Mouse (Mus musculus) hindbrain, postnatal 0 days (tissue): ENCODE measurements around the gene Rgs6. TPM values are rescaled to one million over a fixed set of nuclear protein-coding genes. Genes with fewer than 3 reads are reported as not detected.

ENCODE experiments used
- ATAC-seq: fragments of 200-750 bp; cut with Nextera tagmentation; 2 replicates; pipeline ENCODE4 v1.8.0; 2017; ENCODE audit warnings: mild to moderate bottlenecking, moderate TSS enrichment, moderate library complexity
- DNase-seq: peaks from one replicate; pipeline ENCODE4 v3.0.0-alpha.2; 2015; ENCODE audit warnings: low spot score
- H3K27ac ChIP-seq: fragments of 300-500 bp; sonication (generic); 2 replicates; pipeline ENCODE4 v1.5.1; 2014; ENCODE audit warnings: mild to moderate bottlenecking
- H3K27me3 ChIP-seq: fragments of 300-500 bp; sonication (generic); 2 replicates; pipeline ENCODE4 v1.6.1; 2014; ENCODE audit warnings: low read length, mixed read lengths; ENCODE audit not compliant: insufficient read depth
- H3K36me3 ChIP-seq: fragments of 300-500 bp; sonication (generic); 2 replicates; pipeline ENCODE4 v1.6.1; 2014; ENCODE audit warnings: low read length, mixed read lengths; ENCODE audit not compliant: insufficient read depth
- H3K4me1 ChIP-seq: fragments of 300-500 bp; sonication (generic); 2 replicates; pipeline ENCODE4 v1.6.1; 2014; ENCODE audit warnings: antibody characterized with exemption, low read length, mixed read lengths; ENCODE audit not compliant: insufficient read depth
- H3K4me2 ChIP-seq: fragments of 300-500 bp; sonication (generic); 2 replicates; pipeline ENCODE4 v1.6.1; 2014; ENCODE audit warnings: low read depth, mild to moderate bottlenecking, low read length, moderate library complexity, mixed read lengths
- H3K4me3 ChIP-seq: fragments of 300-500 bp; sonication (generic); 2 replicates; pipeline ENCODE4 v1.5.1; 2014; ENCODE audit warnings: low read length
- H3K9ac ChIP-seq: fragments of 300-500 bp; sonication (generic); replicated peaks from 2 replicates; pipeline ENCODE4 v1.6.1; 2014; ENCODE audit warnings: mild to moderate bottlenecking, low read length, moderate library complexity, mixed read lengths
- H3K9me3 ChIP-seq: fragments of 300-500 bp; sonication (generic); 2 replicates; pipeline ENCODE4 v1.6.1; 2016; ENCODE audit warnings: low read length, mixed read lengths
- CTCF ChIP-seq: IDR thresholded peaks from 2 replicates; pipeline ENCODE4 v1.5.1; 2016; ENCODE audit warnings: antibody characterized with exemption, control low read depth, low read depth
- WGBS: fragments of 180-500 bp; shearing (Covaris S2); extraction: QIAGEN DNeasy Blood & Tissue Kit; methylation state at CpG from one replicate; pipeline ENCODE4 v1.1.7; 2014; 5-methylcytosine and 5-hydroxymethylcytosine counted together
- polyA plus RNA-seq: library from polyadenylated mRNA; unstranded; fragments of >200 nt; fragmentation: Nextera tagmentation; extraction: Ambion mirVana; gene quantifications from 2 replicates; pipeline ENCODE4 v1.2.1, GENCODE M21; 2015
- total RNA-seq: library from RNA; depleted of rRNA; stranded (reverse); fragments of >200 nt; gene quantifications from 2 replicates; pipeline ENCODE4 v1.2.3, GENCODE M21; 2014

The Rgs6 gene
- total and polyA plus RNA-seq, 2 experiments from 2014 or later, result 14.3 to 16.4 TPM

DNA sequence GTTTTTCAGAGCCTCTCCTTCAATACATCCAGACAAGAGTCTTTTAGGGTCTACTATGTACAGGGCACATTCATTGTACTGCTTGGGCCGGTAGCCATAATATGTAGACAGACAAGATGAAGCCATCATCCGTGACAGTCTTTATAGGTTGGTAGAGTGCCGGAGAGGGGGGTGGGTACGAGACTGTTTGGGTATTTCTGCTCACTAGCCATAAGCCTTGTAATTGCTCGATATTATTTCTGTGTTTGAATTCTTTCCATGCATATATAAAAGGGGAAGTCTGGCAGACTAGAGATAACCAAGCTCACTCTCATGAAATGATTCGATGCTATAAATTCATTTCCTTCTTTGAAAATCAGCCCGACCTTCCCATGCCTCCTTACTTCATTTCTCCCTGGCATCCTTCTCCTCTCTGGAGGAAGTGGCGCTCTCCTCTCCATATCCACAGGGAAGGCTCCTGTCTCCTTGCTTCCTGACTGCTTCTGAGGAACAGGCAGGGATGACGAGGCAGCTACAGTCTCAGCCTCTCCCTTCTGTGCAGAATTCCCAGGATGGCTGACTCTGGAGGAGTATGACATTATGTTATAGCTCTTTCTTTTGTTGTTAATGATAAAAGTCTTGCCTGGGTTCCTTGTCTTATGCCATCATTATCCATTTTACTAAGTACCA lies 416.1 kb downstream of the Rgs6 start:
- no peak overlapping the region for H3K27ac ChIP-seq
- no peak for TF ChIP-seq CTCF
- 67% methylated on average over 9 of the region's 9 CpGs for WGBS
- DNase-seq, result no peak
- ATAC-seq, result no peak
- no peaks in the 10 kb centered on the region for H3K4me1 ChIP-seq
- no peaks in the 10 kb centered on the region for H3K36me3 ChIP-seq
- H3K4me2 ChIP-seq, result no peak overlapping the region
- H3K27me3 ChIP-seq, result no peaks in the 10 kb centered on the region
- no peak overlapping the region for H3K9ac ChIP-seq
- no peak overlapping the region for H3K4me3 ChIP-seq
- H3K9me3 ChIP-seq, result no peaks in the 10 kb centered on the region

GRCm38 (mm10) chr12:83011056-83011565 lies 423.0 kb downstream of the Rgs6 start:
- Histone ChIP-seq H3K9ac (no peak overlapping the region), H3K27ac (no peak overlapping the region), H3K9me3 (no peaks in the 10 kb centered on the region), H3K4me2 (no peak overlapping the region), H3K36me3 (no peaks in the 10 kb centered on the region), H3K4me1 (no peaks in the 10 kb centered on the region), H3K27me3 (no peaks in the 10 kb centered on the region), H3K4me3 (no peak overlapping the region)
- TF ChIP-seq CTCF, result no peak
- 88% methylated on average over 4 of the region's 4 CpGs for WGBS
- DNase-seq (no peak), ATAC-seq (no peak)

DNA sequence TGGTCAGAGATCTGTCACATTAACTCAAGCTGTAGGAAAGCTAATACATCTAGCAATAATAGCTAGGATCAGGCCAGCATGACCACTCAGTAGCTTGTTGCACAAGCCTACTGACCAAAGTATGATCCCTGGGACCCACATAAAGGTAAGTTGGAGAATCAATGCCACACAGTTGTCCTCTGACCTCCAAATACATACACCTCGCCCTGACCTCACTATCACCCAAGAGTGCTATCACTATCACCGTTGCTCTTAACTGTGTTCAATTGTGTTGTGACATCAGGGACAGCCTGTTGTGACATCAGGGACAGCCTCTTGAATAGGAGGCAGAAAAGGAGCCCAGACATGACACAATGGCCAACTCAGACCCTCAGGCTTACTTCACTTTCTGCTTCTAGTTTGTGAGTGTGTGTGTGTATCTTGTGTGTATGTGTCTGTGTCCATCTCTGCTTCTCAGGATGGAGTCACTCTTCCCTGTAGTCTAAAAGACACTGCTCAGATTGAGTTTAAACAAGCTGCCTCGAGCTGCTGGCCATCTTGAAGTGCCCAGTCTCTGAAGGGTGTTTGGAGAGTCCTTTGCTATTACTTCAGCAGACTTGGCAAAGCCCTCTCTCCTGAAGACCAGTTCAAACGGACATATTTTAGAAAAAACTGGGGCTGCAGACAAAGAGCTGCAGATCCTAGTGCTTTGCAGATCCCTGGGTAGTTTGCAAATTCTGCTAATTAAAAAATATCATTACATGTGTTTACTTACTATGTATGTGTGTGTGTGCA lies 426.0 kb downstream of the Rgs6 start:
- H3K4me2 ChIP-seq, result no peak overlapping the region
- no peak overlapping the region for H3K27ac ChIP-seq
- H3K9me3 ChIP-seq, result no peaks in the 10 kb centered on the region
- H3K4me1 ChIP-seq, result no peaks in the 10 kb centered on the region
- ATAC-seq, result no peak
- no peak for TF ChIP-seq CTCF
- DNase-seq, result no peak
- H3K4me3 ChIP-seq, result no peak overlapping the region
- H3K36me3 ChIP-seq, result no peaks in the 10 kb centered on the region
- H3K9ac ChIP-seq, result no peak overlapping the region
- WGBS, result 73% methylated on average over 4 of the region's 4 CpGs
- H3K27me3 ChIP-seq, result no peaks in the 10 kb centered on the region

DNA sequence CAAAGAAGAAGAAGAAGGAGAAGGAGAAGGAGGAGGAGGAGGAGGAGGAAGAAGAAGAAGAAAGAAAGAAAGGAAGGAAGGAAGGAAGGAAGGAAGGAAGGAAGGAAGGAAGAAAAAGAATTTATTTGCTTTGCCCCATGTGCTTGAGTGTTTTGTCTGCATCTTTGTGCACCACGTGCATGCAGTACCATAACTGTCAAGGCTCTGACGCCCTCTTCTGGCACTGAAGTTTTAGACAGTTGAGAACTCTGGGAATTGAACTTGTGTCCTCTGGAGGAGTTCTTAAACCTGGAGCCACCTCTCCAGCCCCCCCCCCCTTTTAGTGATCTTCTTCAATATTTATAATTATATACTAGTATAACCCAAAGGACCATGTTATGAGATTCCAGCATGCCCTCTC lies 426.8 kb downstream of the Rgs6 start:
- no peak for ATAC-seq
- Histone ChIP-seq H3K4me1 (no peaks in the 10 kb centered on the region), H3K36me3 (no peaks in the 10 kb centered on the region), H3K9me3 (no peaks in the 10 kb centered on the region), H3K27ac (no peak overlapping the region), H3K27me3 (no peaks in the 10 kb centered on the region), H3K4me2 (no peak overlapping the region), H3K9ac (no peak overlapping the region), H3K4me3 (no peak overlapping the region)
- WGBS, result 19% methylated on average over 2 of the region's 2 CpGs
- DNase-seq, result peak; percentile 73
- peak; percentile 68 for TF ChIP-seq CTCF

DNA sequence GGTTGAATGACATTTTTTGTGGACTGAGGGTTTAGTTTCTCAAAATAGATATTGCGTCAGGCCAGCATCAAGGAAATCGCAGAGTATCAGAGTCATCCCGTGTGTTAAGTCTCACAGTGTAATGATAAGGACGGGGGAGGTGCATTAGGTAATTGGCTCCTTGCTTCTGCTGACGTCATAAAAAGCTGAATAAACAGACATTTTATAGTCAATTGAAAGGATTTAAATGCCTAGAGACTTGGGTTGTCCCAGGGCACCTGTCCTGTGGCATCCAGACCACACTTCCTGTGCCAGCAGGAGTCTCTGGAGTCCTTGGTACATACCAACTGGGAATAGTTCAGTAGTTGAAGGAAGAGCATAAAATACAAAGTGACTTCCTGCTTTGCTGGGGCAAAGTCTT lies 427.3 kb downstream of the Rgs6 start:
- Histone ChIP-seq H3K4me1 (no peaks in the 10 kb centered on the region), H3K27ac (no peak overlapping the region), H3K9me3 (no peaks in the 10 kb centered on the region), H3K36me3 (no peaks in the 10 kb centered on the region), H3K9ac (no peak overlapping the region), H3K27me3 (no peaks in the 10 kb centered on the region), H3K4me3 (no peak overlapping the region), H3K4me2 (no peak overlapping the region)
- DNase-seq (no peak), ATAC-seq (no peak)
- WGBS, result 70% methylated on average over 5 of the region's 5 CpGs
- TF ChIP-seq CTCF, result no peak

- no peak for TF ChIP-seq CTCF
- Histone ChIP-seq H3K4me2 (no peak overlapping the region), H3K4me1 (no peaks in the 10 kb centered on the region), H3K4me3 (no peak overlapping the region), H3K9me3 (no peaks in the 10 kb centered on the region), H3K27ac (no peak overlapping the region), H3K36me3 (no peaks in the 10 kb centered on the region), H3K27me3 (no peaks in the 10 kb centered on the region), H3K9ac (no peak overlapping the region)
- 85% methylated on average over 6 of the region's 6 CpGs for WGBS
- DNase-seq (no peak), ATAC-seq (no peak)
Measured at GRCm38 (mm10) chr12:83016486-83016885, 428.4 kb downstream of the Rgs6 start.

DNA sequence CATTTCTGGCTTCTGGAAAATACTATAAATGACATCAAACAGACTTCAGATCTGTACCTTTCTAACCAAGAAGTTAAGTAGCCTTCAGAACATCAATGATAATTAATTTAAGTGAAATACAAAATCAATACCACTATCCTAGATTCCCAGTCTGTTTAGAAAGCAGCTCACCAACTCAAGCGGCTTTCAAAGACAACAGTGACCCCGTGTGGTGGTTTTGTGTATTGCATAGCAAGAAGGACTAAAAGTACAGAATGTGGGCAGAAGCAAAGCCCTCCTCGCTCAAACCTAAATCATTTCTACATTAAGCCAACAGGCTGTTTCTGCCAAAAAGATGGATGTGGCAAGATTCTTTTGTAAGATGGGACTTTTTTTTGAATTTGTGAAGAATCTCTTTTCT lies 429.9 kb downstream of the Rgs6 start:
- no peaks in the 10 kb centered on the region for H3K27me3 ChIP-seq
- DNase-seq (peak; percentile 93), ATAC-seq (no peak)
- 2% methylated on average over 3 of the region's 3 CpGs for WGBS
- no peaks in the 10 kb centered on the region for H3K36me3 ChIP-seq
- H3K9me3 ChIP-seq, result no peaks in the 10 kb centered on the region
- no peaks in the 10 kb centered on the region for H3K4me1 ChIP-seq
- H3K9ac ChIP-seq, result no peak overlapping the region
- TF ChIP-seq CTCF, result peak; percentile 94
- no peak overlapping the region for H3K4me3 ChIP-seq
- H3K27ac ChIP-seq, result no peak overlapping the region
- no peak overlapping the region for H3K4me2 ChIP-seq
